Mouse (Mus musculus) forebrain, embryonic 10.5 days (tissue): ENCODE results near the gene Pemt. TPM values are rescaled to one million over a fixed set of nuclear protein-coding genes. Genes with fewer than 3 reads are reported as not detected.

Experiments used
- DNase-seq: peaks from one replicate; pipeline ENCODE4 v3.0.0-alpha.2; 2017; ENCODE audit warnings: low spot score; ENCODE audit errors: extremely low spot score
- H3K27ac ChIP-seq: fragments of 300-500 bp; sonication (generic); 2 replicates; pipeline ENCODE4 v1.5.1; 2016; ENCODE audit warnings: mild to moderate bottlenecking
- H3K27me3 ChIP-seq: fragments of 300-500 bp; sonication (generic); 2 replicates; pipeline ENCODE4 v1.6.1; 2016; ENCODE audit warnings: mild to moderate bottlenecking; ENCODE audit not compliant: poor library complexity, severe bottlenecking
- H3K36me3 ChIP-seq: fragments of 300-500 bp; sonication (generic); replicated peaks from 2 replicates; pipeline ENCODE4 v1.6.1; 2016; ENCODE audit warnings: mild to moderate bottlenecking, moderate library complexity
- H3K4me1 ChIP-seq: fragments of 300-500 bp; sonication (generic); 2 replicates; pipeline ENCODE4 v1.6.1; 2016
- H3K4me3 ChIP-seq: fragments of 300-500 bp; sonication (generic); 2 replicates; pipeline ENCODE4 v1.5.1; 2016; ENCODE audit warnings: mild to moderate bottlenecking, moderate library complexity
- H3K9me3 ChIP-seq: fragments of 300-500 bp; sonication (generic); 2 replicates; pipeline ENCODE4 v1.6.1; 2016; ENCODE audit warnings: mild to moderate bottlenecking, moderate library complexity
- WGBS: fragments of 180-500 bp; shearing (Covaris S2); methylation state at CpG from one replicate; pipeline ENCODE4 v1.1.7; 2016; 5-methylcytosine and 5-hydroxymethylcytosine counted together
- polyA plus RNA-seq: library from polyadenylated mRNA; unstranded; fragments of >200 nt; fragmentation: Nextera tagmentation; extraction: Ambion mirVana; gene quantifications from 2 replicates; pipeline ENCODE4 v1.2.1, GENCODE M21; 2016

Gene Pemt
- polyA plus RNA-seq, 1 experiment from 2014 or later, result 9.7 TPM

DNA sequence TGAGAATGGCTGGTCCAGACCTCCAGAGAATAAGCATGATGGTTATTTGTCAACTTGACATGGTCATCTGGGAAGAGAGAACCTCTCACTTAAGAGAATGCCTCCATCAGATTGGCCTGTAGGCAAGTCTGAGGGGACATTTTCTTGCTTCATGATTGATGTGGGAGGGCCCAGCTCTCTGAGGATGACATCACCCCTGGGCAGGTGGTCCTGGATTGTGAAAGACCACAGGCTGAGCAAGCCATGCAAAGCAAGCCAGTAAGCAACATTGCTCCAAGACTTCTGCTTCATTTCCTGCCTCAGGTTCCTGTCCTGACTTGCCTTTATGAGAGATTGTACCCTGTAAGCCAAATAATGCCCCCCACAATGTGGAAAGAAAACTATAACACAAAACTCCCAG, 26.8 kb upstream of the Pemt start:
- Histone ChIP-seq H3K27ac (no peak overlapping the region), H3K27me3 (no peaks in the 10 kb centered on the region), H3K4me3 (no peak overlapping the region), H3K4me1 (peaks cover 4% of the 10 kb centered on the region), H3K9me3 (no peaks in the 10 kb centered on the region), H3K36me3 (no peaks in the 10 kb centered on the region)
- DNase-seq, result no peak

- no peak for DNase-seq
- peak overlapping the region; percentile 60; the same call in 1 of the 2 replicates for H3K27ac ChIP-seq
- H3K9me3 ChIP-seq, result no peaks in the 10 kb centered on the region
- H3K4me1 ChIP-seq, result peaks cover 4% of the 10 kb centered on the region
- no peaks in the 10 kb centered on the region for H3K36me3 ChIP-seq
- no peaks in the 10 kb centered on the region for H3K27me3 ChIP-seq
- no peak overlapping the region for H3K4me3 ChIP-seq
- 92% methylated on average over 6 of the region's 6 CpGs for WGBS
Measured at GRCm38 (mm10) chr11:60071221-60071620, 24.9 kb upstream of the Pemt start.

GRCm38 (mm10) chr11:60070599-60070998, 24.3 kb upstream of the Pemt start:
- peaks cover 4% of the 10 kb centered on the region for H3K4me1 ChIP-seq
- H3K36me3 ChIP-seq, result no peaks in the 10 kb centered on the region
- 36% methylated on average over 8 of the region's 8 CpGs for WGBS
- no peaks in the 10 kb centered on the region for H3K9me3 ChIP-seq
- peak; percentile 66 for DNase-seq
- no peaks in the 10 kb centered on the region for H3K27me3 ChIP-seq
- peak overlapping the region; percentile 60 for H3K27ac ChIP-seq
- H3K4me3 ChIP-seq, result no peak overlapping the region

DNA sequence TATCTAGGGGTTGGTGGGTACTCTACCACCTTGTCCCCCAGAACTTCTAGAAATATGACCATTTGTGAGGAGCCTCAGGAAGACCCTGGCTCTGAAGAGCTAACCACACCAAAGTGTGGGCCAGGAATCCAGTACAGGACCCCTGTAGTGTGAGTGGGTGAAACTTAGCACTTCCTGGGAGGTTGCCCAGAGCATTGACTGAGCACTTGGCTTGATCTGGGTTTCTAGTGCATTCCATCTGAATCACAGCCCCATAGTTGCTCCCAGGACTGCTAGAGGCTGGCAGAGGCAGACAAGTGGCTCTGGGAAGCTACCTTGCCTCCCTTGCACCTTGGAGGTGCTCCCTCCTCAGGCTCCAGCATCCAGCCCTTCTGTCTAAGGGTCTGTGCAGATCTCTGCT, 22.3 kb upstream of the Pemt start:
- H3K27me3 ChIP-seq, result no peaks in the 10 kb centered on the region

DNA sequence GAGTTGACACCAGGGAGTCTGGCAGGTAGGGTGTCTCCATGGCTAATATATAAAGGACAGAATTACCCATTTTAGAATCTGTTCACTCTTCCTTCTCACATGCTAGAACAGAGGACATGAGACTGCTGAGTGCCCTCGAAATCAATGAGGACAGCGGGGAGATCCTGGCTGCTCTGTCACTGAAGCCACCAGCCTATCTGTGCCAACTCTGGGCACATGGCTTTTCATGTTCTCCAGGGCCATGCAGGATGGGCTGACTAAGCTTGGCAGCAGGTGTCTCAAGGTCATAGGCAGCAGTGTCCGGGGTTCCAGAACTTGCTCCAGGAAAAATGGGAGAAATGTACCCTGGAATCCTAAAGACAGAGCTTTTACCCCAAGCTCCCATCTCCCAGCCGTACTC, 21.4 kb upstream of the Pemt start:
- H3K36me3 ChIP-seq, result no peaks in the 10 kb centered on the region

More for the DNA sequence above, 22.3 kb upstream of the Pemt start:
- no peak overlapping the region for H3K27ac ChIP-seq
- DNase-seq, result no peak
- no peaks in the 10 kb centered on the region for H3K36me3 ChIP-seq
- no peaks in the 10 kb centered on the region for H3K9me3 ChIP-seq
- no peak overlapping the region for H3K4me3 ChIP-seq
- H3K4me1 ChIP-seq, result peaks cover 4% of the 10 kb centered on the region

DNA sequence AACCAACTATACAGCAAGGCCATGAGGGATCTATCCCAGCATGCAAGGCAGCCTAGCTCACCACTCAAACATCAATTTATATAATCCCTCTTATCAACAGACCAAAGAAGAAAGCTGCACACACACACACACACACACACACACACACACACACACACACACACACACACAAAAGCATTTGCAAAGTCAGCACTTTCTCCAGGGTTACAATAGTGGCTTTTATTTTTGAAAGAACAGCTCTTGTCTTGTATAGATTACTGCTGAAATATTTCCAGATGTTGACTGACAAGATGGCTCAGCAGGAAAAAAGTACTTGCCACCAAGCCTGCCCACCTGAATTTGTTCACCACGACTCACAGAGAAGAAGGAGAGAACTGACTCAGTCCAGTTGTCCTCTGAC, 19.0 kb upstream of the Pemt start:
- Histone ChIP-seq H3K27me3 (no peaks in the 10 kb centered on the region), H3K9me3 (no peaks in the 10 kb centered on the region), H3K36me3 (no peaks in the 10 kb centered on the region), H3K4me3 (no peak overlapping the region), H3K27ac (no peak overlapping the region), H3K4me1 (no peaks in the 10 kb centered on the region)
- DNase-seq, result no peak
- WGBS, result 63% methylated on average over 1 of the region's 1 CpGs

More for the DNA sequence above, 21.4 kb upstream of the Pemt start:
- H3K27me3 ChIP-seq, result no peaks in the 10 kb centered on the region
- no peak for DNase-seq
- H3K4me3 ChIP-seq, result no peak overlapping the region
- H3K27ac ChIP-seq, result no peak overlapping the region
- WGBS, result 92% methylated on average over 4 of the region's 4 CpGs
- H3K9me3 ChIP-seq, result no peaks in the 10 kb centered on the region
- H3K4me1 ChIP-seq, result peaks cover 4% of the 10 kb centered on the region

GRCm38 (mm10) chr11:60061504-60062006, 15.3 kb upstream of the Pemt start:
- no peak for DNase-seq
- H3K36me3 ChIP-seq, result no peaks in the 10 kb centered on the region
- no peak overlapping the region for H3K27ac ChIP-seq
- no peak overlapping the region for H3K4me3 ChIP-seq
- WGBS, result 77% methylated on average over 4 of the region's 4 CpGs
- no peaks in the 10 kb centered on the region for H3K4me1 ChIP-seq
- H3K9me3 ChIP-seq, result no peaks in the 10 kb centered on the region
- H3K27me3 ChIP-seq, result no peaks in the 10 kb centered on the region

- Histone ChIP-seq H3K36me3 (no peaks in the 10 kb centered on the region), H3K27ac (no peak overlapping the region), H3K4me3 (no peak overlapping the region), H3K4me1 (no peaks in the 10 kb centered on the region), H3K9me3 (no peaks in the 10 kb centered on the region), H3K27me3 (no peaks in the 10 kb centered on the region)
- DNase-seq, result no peak
- WGBS, result 94% methylated on average over 2 of the region's 2 CpGs
Measured at GRCm38 (mm10) chr11:60060026-60060425, 13.7 kb upstream of the Pemt start.

GRCm38 (mm10) chr11:60058441-60058840, 12.2 kb upstream of the Pemt start:
- 86% methylated on average over 10 of the region's 10 CpGs for WGBS
- no peaks in the 10 kb centered on the region for H3K4me1 ChIP-seq
- H3K27me3 ChIP-seq, result no peaks in the 10 kb centered on the region
- no peak overlapping the region for H3K27ac ChIP-seq
- H3K4me3 ChIP-seq, result no peak overlapping the region
- no peaks in the 10 kb centered on the region for H3K9me3 ChIP-seq
- no peak for DNase-seq
- no peaks in the 10 kb centered on the region for H3K36me3 ChIP-seq

- no peaks in the 10 kb centered on the region for H3K36me3 ChIP-seq
- DNase-seq, result no peak
- 82% methylated on average over 2 of the region's 2 CpGs for WGBS
- no peaks in the 10 kb centered on the region for H3K27me3 ChIP-seq
- no peaks in the 10 kb centered on the region for H3K4me1 ChIP-seq
- H3K27ac ChIP-seq, result no peak overlapping the region
- H3K4me3 ChIP-seq, result no peak overlapping the region
- H3K9me3 ChIP-seq, result no peaks in the 10 kb centered on the region
Measured at GRCm38 (mm10) chr11:60057987-60058386, 11.7 kb upstream of the Pemt start.

DNA sequence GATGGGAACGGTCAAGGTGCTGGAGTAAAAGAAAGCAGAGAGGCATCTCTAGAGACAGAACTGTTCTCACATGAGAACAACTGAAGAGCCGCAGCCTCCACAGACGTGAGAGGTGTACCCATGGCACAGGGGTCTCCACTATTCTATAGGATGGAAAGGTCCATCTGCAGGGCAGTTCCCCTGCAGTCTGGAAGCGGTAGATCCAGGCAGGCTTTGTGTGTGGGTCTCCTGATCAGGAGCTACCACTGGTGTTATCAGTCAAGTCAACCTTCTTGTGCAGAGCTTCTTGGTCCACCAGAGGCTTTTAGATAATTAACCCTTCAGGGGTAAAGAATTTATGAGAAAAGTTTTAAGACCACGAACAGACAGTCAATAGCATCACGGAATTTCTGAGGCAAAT, 10.2 kb upstream of the Pemt start:
- DNase-seq, result no peak
- no peaks in the 10 kb centered on the region for H3K9me3 ChIP-seq
- H3K27me3 ChIP-seq, result no peaks in the 10 kb centered on the region
- no peaks in the 10 kb centered on the region for H3K36me3 ChIP-seq
- H3K4me1 ChIP-seq, result no peaks in the 10 kb centered on the region
- no peak overlapping the region for H3K27ac ChIP-seq
- no peak overlapping the region for H3K4me3 ChIP-seq
- 88% methylated on average over 6 of the region's 6 CpGs for WGBS

GRCm38 (mm10) chr11:60048841-60049240, 2.6 kb upstream of the Pemt start:
- H3K36me3 ChIP-seq, result no peaks in the 10 kb centered on the region
- peaks cover 4% of the 10 kb centered on the region; the same call in 1 of the 2 replicates for H3K9me3 ChIP-seq
- no peak overlapping the region for H3K27ac ChIP-seq
- WGBS, result 92% methylated on average over 2 of the region's 2 CpGs
- no peak overlapping the region for H3K4me3 ChIP-seq
- H3K27me3 ChIP-seq, result peaks cover 3% of the 10 kb centered on the region; the same call in 1 of the 2 replicates
- no peak for DNase-seq
- peaks cover 12% of the 10 kb centered on the region for H3K4me1 ChIP-seq

GRCm38 (mm10) chr11:60045676-60046057, 622 bp downstream of the Pemt start:
- H3K9me3 ChIP-seq, result peaks cover 4% of the 10 kb centered on the region; the same call in 1 of the 2 replicates
- no peak for DNase-seq
- H3K4me1 ChIP-seq, result peaks cover 12% of the 10 kb centered on the region
- peaks cover 3% of the 10 kb centered on the region; the same call in 1 of the 2 replicates for H3K27me3 ChIP-seq
- peak overlapping the region; percentile 65 for H3K4me3 ChIP-seq
- H3K27ac ChIP-seq, result peak overlapping the region; percentile 93
- 9% methylated on average over 3 of the region's 3 CpGs for WGBS
- no peaks in the 10 kb centered on the region for H3K36me3 ChIP-seq

- WGBS, result 92% methylated on average over 1 of the region's 1 CpGs
- Histone ChIP-seq H3K36me3 (no peaks in the 10 kb centered on the region), H3K9me3 (no peaks in the 10 kb centered on the region; the same call in 1 of the 2 replicates), H3K27me3 (peaks cover 3% of the 10 kb centered on the region; the same call in 1 of the 2 replicates), H3K27ac (no peak overlapping the region), H3K4me1 (peaks cover 12% of the 10 kb centered on the region), H3K4me3 (no peak overlapping the region)
- DNase-seq, result no peak
Measured at GRCm38 (mm10) chr11:60044777-60045176, 1.5 kb downstream of the Pemt start.
